Mouse (Mus musculus): ENCODE results near the gene Htatip2. TPM values are rescaled to one million over a fixed set of nuclear protein-coding genes. Genes with fewer than 3 reads are reported as not detected.

Htatip2 gene
- polyA plus RNA-seq (2016; fragmentation: Nextera tagmentation; extraction: Ambion mirVana): 4.4 and 5.0 TPM in 2 replicates

DNA sequence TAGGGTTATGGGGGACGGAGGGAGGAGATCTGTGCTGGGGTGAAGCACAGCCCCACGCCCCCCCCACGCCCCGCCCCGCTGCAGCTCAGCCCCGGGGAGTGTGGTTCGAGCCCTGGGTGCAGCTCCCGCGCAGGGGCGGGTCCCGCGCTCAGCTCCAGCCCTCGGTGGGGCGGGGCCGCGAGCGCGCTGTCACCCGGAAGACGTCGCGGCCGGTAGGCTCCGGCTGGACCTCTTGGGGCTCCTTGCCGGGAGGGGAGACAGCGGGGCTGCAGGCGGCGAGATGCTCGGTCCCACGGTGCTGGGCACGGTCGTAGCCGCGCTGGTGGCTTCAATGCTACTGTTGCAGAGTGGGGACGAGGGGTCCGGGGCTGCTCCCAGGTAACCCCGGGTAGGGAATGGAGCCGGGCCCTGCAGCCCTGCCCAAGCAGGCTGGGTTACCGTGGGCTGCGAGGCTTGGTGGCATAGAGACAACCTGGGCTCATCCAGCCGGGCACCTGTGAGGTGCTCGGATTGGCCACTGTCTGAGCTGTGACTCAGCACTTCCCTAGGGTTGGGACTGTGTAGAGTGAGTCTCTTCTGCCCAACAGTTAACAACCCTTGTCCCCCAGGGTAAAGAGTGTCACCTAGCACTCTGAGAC, at the start of gene Htatip2:
Gene Htatip2, plus strand, starts transcription at position 182 of the 638 bp plus-strand sequence.
- peak within 1 kb of the TSS; percentile 43 for H3K4me3 ChIP-seq
- H3K36me3 ChIP-seq: no peaks in the 10 kb centered on the region
- H3K9ac ChIP-seq: peak within 1 kb of the TSS; percentile 58
- H3K27me3 ChIP-seq: peaks cover 73% of the 10 kb centered on the region
- H3K27ac ChIP-seq: no peak within 1 kb of the TSS
- peak; percentile 57 for ATAC-seq (ENCODE audit: low FRiP score)
- H3K9me3 ChIP-seq (replicated peaks): 0 out of 2 replicates have a peak, but pooled peaks cover 4% of the 10 kb centered on the region
- WGBS: 2% methylated on average over 41 of the region's 42 CpGs
- H3K4me1 ChIP-seq: peaks cover 3% of the 10 kb centered on the region; the same call in 1 of the 2 replicates
- H3K4me2 ChIP-seq (replicated peaks): peak within 1 kb of the TSS; percentile 69

DNA sequence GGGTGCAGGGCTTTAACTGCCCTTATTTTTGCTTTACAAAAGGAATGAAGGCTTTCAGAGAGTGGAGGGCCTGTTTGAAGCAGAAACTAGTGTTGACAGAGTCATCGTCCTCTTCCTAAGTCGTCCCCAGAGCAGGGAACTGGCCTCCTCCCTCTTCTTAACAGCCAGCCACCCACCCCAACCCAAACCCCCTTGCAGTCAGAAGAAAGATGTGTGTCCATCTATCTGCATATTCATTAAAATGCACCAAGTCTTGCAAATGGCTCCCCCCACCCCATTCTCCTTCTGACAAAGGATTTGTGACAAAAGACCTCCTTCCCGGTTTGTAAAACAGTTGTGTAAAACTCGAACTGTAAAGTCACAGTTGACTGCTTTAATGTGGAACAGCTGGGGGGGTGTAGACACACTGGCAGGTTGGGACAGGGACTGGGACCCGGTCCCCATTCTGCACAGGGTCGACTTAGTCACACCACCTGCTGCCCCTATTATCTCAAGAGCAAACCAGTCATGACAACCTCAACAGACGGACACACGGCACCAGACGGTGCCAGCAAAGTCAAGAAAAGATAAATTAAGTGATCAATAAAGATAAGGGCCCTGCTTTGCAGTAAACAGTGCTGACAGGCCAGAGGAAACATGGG, 49.4 kb upstream of the Htatip2 start:
- Histone ChIP-seq H3K4me2 (replicated peaks) (no peak overlapping the region), H3K4me1 (peaks cover 6% of the 10 kb centered on the region; the same call in 1 of the 2 replicates), H3K9me3 (replicated peaks) (no peaks in the 10 kb centered on the region), H3K9ac (no peak overlapping the region), H3K4me3 (no peak overlapping the region), H3K27ac (no peak overlapping the region), H3K27me3 (peaks cover 91% of the 10 kb centered on the region), H3K36me3 (no peaks in the 10 kb centered on the region)
- WGBS: 18% methylated on average over 9 of the region's 9 CpGs
- peak; percentile 89 for ATAC-seq (ENCODE audit: low FRiP score)

DNA sequence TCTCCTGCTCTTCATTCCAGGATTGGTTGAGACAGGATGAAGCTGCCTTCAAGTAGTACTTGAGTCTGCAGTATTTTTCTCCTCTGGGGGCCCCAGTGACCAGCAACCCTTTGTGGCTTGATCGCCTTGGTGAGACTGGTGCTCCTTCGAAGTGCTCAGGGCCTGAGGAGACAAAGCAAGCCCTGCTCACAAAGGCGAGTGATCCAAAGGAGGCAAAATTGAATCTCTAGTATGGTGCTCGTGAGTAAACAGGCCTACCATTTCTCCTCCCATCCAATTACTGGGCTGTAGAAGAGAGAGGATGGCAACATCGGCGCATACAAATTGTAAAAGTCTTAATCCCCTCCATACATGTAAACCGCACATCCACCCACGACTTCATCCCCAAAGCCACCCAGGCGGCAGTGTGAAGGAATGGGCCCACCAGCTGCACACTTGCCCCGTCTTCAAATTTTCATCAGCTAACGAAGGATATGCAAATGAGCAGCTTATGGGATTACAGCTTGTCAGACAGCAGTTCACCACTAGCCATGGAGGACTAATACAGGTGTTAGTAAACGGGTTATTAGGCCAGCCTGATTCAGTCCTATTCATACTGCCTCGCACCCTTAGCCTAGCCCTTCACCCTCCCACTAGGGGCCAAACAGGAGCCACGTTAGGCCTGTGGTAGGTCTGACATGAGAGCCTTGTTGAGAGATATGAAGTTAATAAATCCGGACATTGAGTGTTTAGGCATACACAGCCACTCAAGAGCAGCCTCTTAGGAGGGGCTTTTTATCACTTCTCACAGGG, 40.8 kb upstream of the Htatip2 start:
- Histone ChIP-seq H3K9ac (no peak overlapping the region), H3K36me3 (no peaks in the 10 kb centered on the region), H3K4me3 (no peak overlapping the region), H3K4me2 (replicated peaks) (no peak overlapping the region), H3K9me3 (replicated peaks) (no peaks in the 10 kb centered on the region), H3K4me1 (no peaks in the 10 kb centered on the region), H3K27ac (no peak overlapping the region), H3K27me3 (peaks cover 88% of the 10 kb centered on the region)
- 72% methylated on average over 15 of the region's 15 CpGs for WGBS
- ATAC-seq (ENCODE audit: low FRiP score): no peak

DNA sequence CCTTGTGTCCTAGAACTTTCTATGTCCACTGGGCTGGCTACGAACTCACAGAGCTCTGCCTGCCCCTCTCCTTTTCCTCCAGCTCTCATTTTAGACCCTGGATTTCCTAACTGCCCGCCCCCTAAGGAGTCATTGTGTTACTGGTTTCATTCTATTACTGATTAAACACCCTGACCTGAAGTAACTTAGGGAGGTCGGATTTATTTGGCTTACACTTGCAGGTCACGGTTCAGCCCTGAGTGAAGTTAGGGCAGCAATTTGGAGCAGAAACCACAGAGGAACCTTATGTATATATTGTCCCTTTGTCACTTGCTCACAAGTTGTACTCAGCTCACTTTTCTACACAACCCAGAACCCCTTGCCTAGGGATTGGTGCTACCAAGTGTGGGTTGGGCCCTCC, 24.6 kb upstream of the Htatip2 start:
- WGBS: 51% methylated on average over 4 of the region's 4 CpGs
- Histone ChIP-seq H3K9me3 (replicated peaks) (no peaks in the 10 kb centered on the region), H3K4me2 (replicated peaks) (no peak overlapping the region), H3K9ac (no peak overlapping the region), H3K27ac (no peak overlapping the region), H3K27me3 (peaks cover 80% of the 10 kb centered on the region), H3K36me3 (no peaks in the 10 kb centered on the region), H3K4me1 (peaks cover 4% of the 10 kb centered on the region; the same call in 1 of the 2 replicates), H3K4me3 (no peak overlapping the region)
- ATAC-seq (ENCODE audit: low FRiP score): no peak

DNA sequence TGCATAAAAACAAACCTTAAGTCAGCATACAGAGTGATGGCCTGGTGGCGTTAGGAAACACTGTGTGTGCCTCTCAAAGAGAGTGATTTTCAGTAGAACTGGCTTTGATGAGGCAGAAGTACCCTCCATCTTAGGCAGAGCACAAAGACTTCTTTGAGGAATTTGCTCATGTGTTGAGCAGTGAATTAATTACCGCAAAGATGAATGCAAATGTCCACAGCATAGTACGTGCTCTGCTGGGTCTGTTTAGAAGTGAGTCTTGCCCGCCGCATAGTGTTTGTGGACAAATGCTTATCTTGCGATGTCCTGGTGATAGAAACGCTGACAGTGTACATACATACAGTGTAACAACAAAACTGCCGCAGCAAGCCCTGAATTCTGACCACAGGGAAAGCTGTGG, 19.5 kb upstream of the Htatip2 start:
- H3K27ac ChIP-seq: no peak overlapping the region
- no peaks in the 10 kb centered on the region for H3K36me3 ChIP-seq
- WGBS: 46% methylated on average over 8 of the region's 8 CpGs
- no peak overlapping the region for H3K9ac ChIP-seq
- H3K4me2 ChIP-seq (replicated peaks): no peak overlapping the region
- H3K4me3 ChIP-seq: no peak overlapping the region
- H3K9me3 ChIP-seq (replicated peaks): no peaks in the 10 kb centered on the region
- H3K4me1 ChIP-seq: peaks cover 28% of the 10 kb centered on the region
- H3K27me3 ChIP-seq: peaks cover 70% of the 10 kb centered on the region
- ATAC-seq (ENCODE audit: low FRiP score): peak; percentile 46

DNA sequence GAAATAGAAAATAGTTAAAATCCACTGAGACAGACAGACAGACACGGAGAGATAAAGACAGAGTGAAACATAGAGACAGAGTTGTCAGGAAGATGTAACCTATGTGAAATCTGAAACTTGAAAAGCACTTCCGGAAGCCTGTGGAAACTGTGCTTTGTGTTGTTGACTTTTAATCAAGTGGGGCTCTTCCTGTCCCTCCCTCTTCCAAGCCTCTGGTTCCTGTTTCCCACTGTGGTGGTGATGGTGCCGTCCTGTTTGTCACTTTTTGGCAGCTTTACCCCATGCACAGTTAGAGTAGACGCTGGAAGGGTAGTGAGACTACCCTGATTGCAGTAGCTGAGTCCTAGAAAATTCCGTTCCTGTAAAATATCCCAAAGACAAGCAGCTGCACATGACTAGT, 17.4 kb upstream of the Htatip2 start:
- Histone ChIP-seq H3K9me3 (replicated peaks) (no peaks in the 10 kb centered on the region), H3K27me3 (peaks cover 77% of the 10 kb centered on the region), H3K4me3 (no peak overlapping the region), H3K4me2 (replicated peaks) (no peak overlapping the region), H3K27ac (0 out of 2 replicates have a peak overlapping the region, but pooled peaks have one; percentile 2), H3K36me3 (no peaks in the 10 kb centered on the region), H3K4me1 (peaks cover 28% of the 10 kb centered on the region), H3K9ac (no peak overlapping the region)
- 34% methylated on average over 5 of the region's 5 CpGs for WGBS
- ATAC-seq (ENCODE audit: low FRiP score): peak; percentile 47

DNA sequence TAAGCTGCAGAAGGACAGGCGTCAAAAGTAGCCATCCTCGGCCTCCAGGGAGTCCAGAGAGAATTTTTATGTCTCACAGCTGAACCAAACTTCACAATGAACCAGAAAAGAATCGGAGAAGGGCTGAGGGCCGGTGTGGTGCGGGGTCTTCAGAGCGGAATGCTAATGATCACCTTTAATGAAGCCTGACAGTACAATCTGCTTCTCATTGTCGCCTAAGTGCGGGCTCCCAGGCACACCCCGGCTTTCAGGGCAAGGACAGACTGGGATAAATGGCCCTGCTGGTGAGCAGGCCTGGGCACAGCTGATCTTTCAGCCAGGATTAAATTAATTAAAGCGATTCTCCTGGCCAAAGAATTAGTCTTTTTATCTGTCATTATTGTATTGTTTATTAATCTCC, 17.0 kb upstream of the Htatip2 start:
- ATAC-seq (ENCODE audit: low FRiP score): peak; percentile 90
- Histone ChIP-seq H3K9ac (no peak overlapping the region), H3K4me1 (peaks cover 28% of the 10 kb centered on the region), H3K36me3 (no peaks in the 10 kb centered on the region), H3K27ac (no peak overlapping the region), H3K9me3 (replicated peaks) (no peaks in the 10 kb centered on the region), H3K27me3 (peaks cover 78% of the 10 kb centered on the region), H3K4me3 (no peak overlapping the region), H3K4me2 (replicated peaks) (no peak overlapping the region)
- WGBS: 13% methylated on average over 10 of the region's 10 CpGs

DNA sequence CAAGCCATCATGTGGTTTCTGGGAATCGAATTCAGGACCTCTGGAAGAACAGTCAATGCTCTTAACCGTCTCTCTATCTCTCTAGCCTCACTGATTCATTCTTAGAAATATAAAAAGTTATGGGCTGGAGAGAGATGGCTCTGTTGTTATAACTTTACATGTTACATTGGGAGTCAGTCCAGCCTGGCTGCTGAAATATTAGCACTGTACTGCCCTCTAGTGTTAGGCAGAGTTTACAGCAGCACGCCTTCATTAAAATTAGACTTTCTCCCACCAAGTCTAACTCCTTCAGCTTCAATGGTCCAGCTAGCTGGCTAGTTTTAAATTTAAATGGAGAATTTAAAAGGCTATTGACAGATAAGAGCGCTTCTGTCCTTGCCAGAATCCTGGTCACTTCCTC, 7.8 kb upstream of the Htatip2 start:
- Histone ChIP-seq H3K9ac (no peak overlapping the region), H3K4me2 (replicated peaks) (no peak overlapping the region), H3K36me3 (no peaks in the 10 kb centered on the region), H3K4me3 (no peak overlapping the region), H3K9me3 (replicated peaks) (no peaks in the 10 kb centered on the region), H3K27me3 (peaks cover 84% of the 10 kb centered on the region), H3K4me1 (no peaks in the 10 kb centered on the region), H3K27ac (no peak overlapping the region)
- 4% methylated on average over 4 of the region's 4 CpGs for WGBS
- 0 out of 2 replicates have a peak, but pooled peaks have one; percentile 15 for ATAC-seq (ENCODE audit: low FRiP score)

DNA sequence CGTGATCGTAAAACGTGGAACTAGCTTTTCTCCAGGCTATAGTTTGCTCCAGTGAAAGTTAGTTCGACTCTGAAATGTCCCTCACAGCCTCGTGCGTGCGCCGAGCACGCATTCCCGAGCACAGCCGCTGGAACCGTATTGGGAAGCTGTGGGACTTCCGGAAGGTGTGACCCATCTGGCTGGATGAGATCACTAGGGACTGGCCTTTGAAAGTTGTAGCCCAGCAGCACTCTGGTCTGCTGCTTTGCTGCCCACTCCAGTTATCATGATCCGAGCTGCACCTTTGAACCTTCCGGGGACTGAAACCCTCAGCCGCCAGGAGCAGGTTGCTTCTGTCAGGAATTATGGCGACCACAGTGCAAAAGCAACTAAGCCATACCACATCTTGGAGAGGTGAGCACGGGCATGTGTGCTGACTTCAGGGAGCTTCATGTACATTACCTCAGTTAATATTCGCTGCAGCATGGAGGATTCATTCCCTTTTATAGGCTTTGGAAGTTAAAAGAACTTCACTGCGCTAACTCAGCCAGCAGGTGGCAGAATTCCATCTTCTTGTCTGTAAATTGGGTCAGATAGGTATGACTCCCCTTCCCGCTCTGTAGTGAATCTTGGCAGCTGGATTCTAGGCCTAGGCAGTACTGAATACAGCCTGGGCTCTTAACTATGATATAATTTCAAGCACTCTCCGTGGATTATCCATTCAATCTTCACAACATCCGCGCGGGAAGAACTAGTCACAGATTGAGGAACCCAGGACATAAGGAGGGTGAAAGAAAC, 6.0 kb upstream of the Htatip2 start:
- Histone ChIP-seq H3K4me1 (no peaks in the 10 kb centered on the region), H3K9me3 (replicated peaks) (no peaks in the 10 kb centered on the region), H3K27ac (no peak overlapping the region), H3K27me3 (peaks cover 81% of the 10 kb centered on the region), H3K9ac (no peak overlapping the region), H3K36me3 (no peaks in the 10 kb centered on the region), H3K4me2 (replicated peaks) (no peak overlapping the region), H3K4me3 (no peak overlapping the region)
- WGBS: 36% methylated on average over 25 of the region's 25 CpGs
- ATAC-seq (ENCODE audit: low FRiP score): no peak

DNA sequence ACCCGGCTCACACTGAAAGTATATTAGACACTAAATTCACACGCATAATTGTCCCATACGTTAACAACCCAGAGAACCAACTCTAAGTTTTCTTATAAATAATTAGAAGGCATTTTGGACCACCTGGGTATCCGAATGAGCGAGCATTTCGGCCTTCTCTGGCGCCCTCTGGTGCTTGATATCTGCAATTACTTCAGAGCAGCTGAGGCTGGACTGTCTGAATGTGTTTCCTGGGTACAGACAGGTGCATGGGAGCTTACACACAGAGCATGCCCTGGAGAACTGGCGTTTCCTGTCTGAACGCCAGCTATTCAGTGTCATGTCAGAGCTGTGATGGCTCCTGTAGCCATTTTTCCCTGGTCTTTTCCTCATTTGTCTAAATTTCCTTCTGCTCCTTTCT, 4.1 kb upstream of the Htatip2 start:
- Histone ChIP-seq H3K4me2 (replicated peaks) (no peak overlapping the region), H3K36me3 (no peaks in the 10 kb centered on the region), H3K27ac (no peak overlapping the region), H3K9me3 (replicated peaks) (0 out of 2 replicates have a peak, but pooled peaks cover 3% of the 10 kb centered on the region), H3K4me3 (no peak overlapping the region), H3K27me3 (peaks cover 88% of the 10 kb centered on the region), H3K9ac (no peak overlapping the region), H3K4me1 (peaks cover 3% of the 10 kb centered on the region; the same call in 1 of the 2 replicates)
- no peak for ATAC-seq (ENCODE audit: low FRiP score)
- WGBS: 7% methylated on average over 9 of the region's 9 CpGs

DNA sequence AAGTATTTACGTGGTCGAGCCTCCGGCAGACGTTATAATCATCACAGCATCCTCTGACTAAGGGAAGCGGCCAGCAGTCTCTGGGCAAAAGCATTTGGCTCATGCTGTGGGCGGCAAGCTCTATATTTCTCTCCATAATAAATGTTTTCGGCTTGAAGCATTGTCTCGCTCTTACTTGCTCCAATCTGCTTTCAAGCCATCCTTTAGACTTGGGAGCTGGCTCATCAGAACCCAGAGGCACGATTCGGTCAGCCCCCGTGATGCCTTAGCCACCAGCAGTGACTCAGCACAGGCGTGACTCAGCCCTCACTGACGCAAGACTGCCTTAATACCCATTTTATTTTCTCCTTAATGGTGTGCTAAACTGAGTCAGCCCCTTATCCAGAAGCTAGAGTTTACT, 3.7 kb downstream of the Htatip2 start:
- no peak for ATAC-seq (ENCODE audit: low FRiP score)
- Histone ChIP-seq H3K4me2 (replicated peaks) (no peak overlapping the region), H3K27me3 (peaks cover 60% of the 10 kb centered on the region), H3K9me3 (replicated peaks) (0 out of 2 replicates have a peak, but pooled peaks cover 4% of the 10 kb centered on the region), H3K36me3 (no peaks in the 10 kb centered on the region), H3K4me1 (peaks cover 3% of the 10 kb centered on the region; the same call in 1 of the 2 replicates), H3K27ac (no peak overlapping the region), H3K4me3 (no peak overlapping the region), H3K9ac (no peak overlapping the region)
- 78% methylated on average over 13 of the region's 13 CpGs for WGBS

Data from hindbrain, embryonic 12.5 days (tissue).